Mouse (Mus musculus): ENCODE results near the gene Lig3. TPM values are rescaled to one million over a fixed set of nuclear protein-coding genes. Genes with fewer than 3 reads are reported as not detected.

Gene Lig3
- 9.6 TPM for polyA plus RNA-seq (2014; fragmentation: Illumina TruSeq; extraction: RNeasy Lipid Tissue Mini Kit (QIAGEN cat#74804); ENCODE audit: low read depth, low replicate concordance)

DNA sequence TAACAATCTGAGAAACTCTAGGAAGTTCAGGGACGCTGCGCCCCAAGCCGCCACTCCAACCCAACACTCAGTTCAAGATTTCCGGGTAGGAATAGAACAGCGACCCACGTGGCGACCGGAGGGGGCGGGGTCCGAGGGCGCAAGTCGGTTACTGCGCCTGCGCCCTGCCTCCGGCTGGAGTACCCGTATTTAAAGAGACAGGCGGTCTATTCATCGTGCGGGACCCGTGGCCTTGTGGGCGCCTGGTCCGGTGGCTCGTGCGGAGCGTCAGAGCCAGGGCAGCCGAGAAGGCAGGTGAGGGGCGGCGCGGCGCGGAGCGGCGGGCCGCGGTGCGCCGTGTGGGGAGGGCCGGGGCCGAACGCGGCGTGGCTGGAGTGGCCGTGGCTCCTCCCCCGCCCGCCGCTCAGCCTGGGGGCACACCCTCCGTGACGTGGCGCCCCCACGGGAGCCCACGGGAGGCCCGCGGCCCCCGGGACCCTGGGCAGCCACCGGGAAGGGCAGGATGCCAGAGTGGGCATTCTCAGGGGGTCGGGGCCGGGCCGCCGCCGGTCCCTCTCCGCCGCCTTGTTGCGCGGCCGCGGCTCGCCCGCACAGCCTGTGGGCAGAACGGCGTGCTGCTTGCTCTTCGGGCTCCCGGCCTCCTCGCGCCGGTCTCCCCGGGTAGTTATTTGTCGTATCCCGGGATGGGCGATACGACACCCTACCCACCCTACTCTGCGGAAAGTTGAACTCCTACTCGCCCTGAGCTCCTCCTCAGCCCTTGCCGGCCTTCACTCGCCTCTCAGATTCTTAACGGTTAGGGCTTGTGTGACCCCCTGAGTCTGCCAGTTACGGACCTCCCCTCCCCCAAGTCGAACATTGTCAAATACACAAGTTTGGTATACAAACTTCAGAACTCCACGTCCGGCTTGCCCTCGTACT is at the start of gene Lig3:
Lig3 (plus strand) TSS at position 126 of the 921 bp plus-strand sequence.

GRCm38 (mm10) chr11:82763742-82764437 is 17.0 kb upstream of the Lig3 start, which contains the start of the genes Cct6b and Zfp830:
Gene Cct6b, minus strand, starts transcription at chr11:82764321.
Gene Zfp830, plus strand, starts transcription at chr11:82764345.

Other genes starting within 250 kb of the Lig3 start
- gene Cct6b, start 16.8 kb upstream of the Lig3 start, polyA plus RNA-seq (2014; fragmentation: Illumina TruSeq; extraction: RNeasy Lipid Tissue Mini Kit (QIAGEN cat#74804); ENCODE audit: low read depth, low replicate concordance), result 0.42 TPM
- gene Zfp830, start 16.8 kb upstream of the Lig3 start, polyA plus RNA-seq (2014; fragmentation: Illumina TruSeq; extraction: RNeasy Lipid Tissue Mini Kit (QIAGEN cat#74804); ENCODE audit: low read depth, low replicate concordance), result 7.9 TPM
- 18.9 TPM for gene Rffl, start 90.1 kb downstream of the Lig3 start, polyA plus RNA-seq (2014; fragmentation: Illumina TruSeq; extraction: RNeasy Lipid Tissue Mini Kit (QIAGEN cat#74804); ENCODE audit: low read depth, low replicate concordance)
- 6.3 TPM for gene Rad51d, start 109.5 kb downstream of the Lig3 start, polyA plus RNA-seq (2014; fragmentation: Illumina TruSeq; extraction: RNeasy Lipid Tissue Mini Kit (QIAGEN cat#74804); ENCODE audit: low read depth, low replicate concordance)
- not detected for gene Fndc8, start 111.0 kb downstream of the Lig3 start, polyA plus RNA-seq (2014; fragmentation: Illumina TruSeq; extraction: RNeasy Lipid Tissue Mini Kit (QIAGEN cat#74804); ENCODE audit: low read depth, low replicate concordance)
- 1.4 TPM for gene Nle1, start 127.3 kb downstream of the Lig3 start, polyA plus RNA-seq (2014; fragmentation: Illumina TruSeq; extraction: RNeasy Lipid Tissue Mini Kit (QIAGEN cat#74804); ENCODE audit: low read depth, low replicate concordance)
- gene Unc45b, start 129.4 kb downstream of the Lig3 start, polyA plus RNA-seq (2014; fragmentation: Illumina TruSeq; extraction: RNeasy Lipid Tissue Mini Kit (QIAGEN cat#74804); ENCODE audit: low read depth, low replicate concordance), result 0.37 TPM
- 7.8 TPM for gene Slfn5, start 170.2 kb downstream of the Lig3 start, polyA plus RNA-seq (2014; fragmentation: Illumina TruSeq; extraction: RNeasy Lipid Tissue Mini Kit (QIAGEN cat#74804); ENCODE audit: low read depth, low replicate concordance)
- gene Slfn9, start 210.7 kb downstream of the Lig3 start, polyA plus RNA-seq (2014; fragmentation: Illumina TruSeq; extraction: RNeasy Lipid Tissue Mini Kit (QIAGEN cat#74804); ENCODE audit: low read depth, low replicate concordance), result 3.2 TPM
- 2.5 TPM for gene Slfn8, start 239.7 kb downstream of the Lig3 start, polyA plus RNA-seq (2014; fragmentation: Illumina TruSeq; extraction: RNeasy Lipid Tissue Mini Kit (QIAGEN cat#74804); ENCODE audit: low read depth, low replicate concordance)